8 mouse cellular contexts compared by ENCODE assay signal in the genomic region with DNA sequence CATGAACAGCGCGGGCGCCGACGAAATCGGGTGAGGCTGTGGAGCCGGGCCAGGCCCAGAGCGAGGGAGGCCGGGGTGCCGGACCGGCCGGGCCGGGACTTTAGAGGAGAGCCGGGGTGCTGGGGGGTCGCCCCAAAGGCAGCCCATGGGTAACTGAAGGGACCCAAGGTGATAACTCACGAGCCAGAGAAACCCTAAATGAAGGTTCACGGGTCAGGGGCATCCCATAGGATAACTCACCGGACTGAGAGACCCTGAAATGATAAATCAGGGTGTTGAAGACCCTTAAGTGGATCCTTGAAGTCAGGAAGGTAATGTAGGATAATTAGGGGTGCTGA. TPM values are rescaled to one million over a fixed set of nuclear protein-coding genes. Genes with fewer than 3 reads are reported as not detected.
DNase-seq lines count a peak whose midpoint lies in the region; ATAC-seq and TF ChIP-seq lines count a peak whose summit lies in the region.

No protein-coding gene starts in this region.

- TF ChIP-seq EP300 in liver, postnatal 0 days (IDR thresholded peaks at IDR 0.05; ENCODE audit: low read depth): no peak

- peaks cover 23% of the 10 kb centered on the region for H3K36me3 ChIP-seq in heart, embryonic 12.5 days
- peaks cover 40% of the 10 kb centered on the region for H3K36me3 ChIP-seq in E14TG2a.4 (ENCODE audit: insufficient read depth, low read length)
- no peaks in the 10 kb centered on the region for H3K36me3 ChIP-seq in forebrain, embryonic 16.5 days (ENCODE audit: control insufficient read depth, insufficient read depth)
- H3K36me3 ChIP-seq in liver, postnatal 0 days (replicated peaks; ENCODE audit: insufficient read depth, low read length): peaks cover 13% of the 10 kb centered on the region

- intact Hi-C loops in left cerebral cortex, postnatal 36 days (cut with DNase I): no loop called here

- H3K4me1 ChIP-seq in heart, embryonic 12.5 days (replicated peaks): peaks cover 50% of the 10 kb centered on the region
- H3K4me1 ChIP-seq in E14TG2a.4 (replicated peaks; ENCODE audit: low read depth, low read length): peaks cover 68% of the 10 kb centered on the region
- peaks cover 60% of the 10 kb centered on the region for H3K4me1 ChIP-seq in forebrain, embryonic 16.5 days (replicated peaks; ENCODE audit: control insufficient read depth, insufficient read depth, low read length)
- H3K4me1 ChIP-seq in liver, postnatal 0 days (ENCODE audit: insufficient read depth): peaks cover 66% of the 10 kb centered on the region

- DNase-seq in heart, adult 9 months (ENCODE audit: low spot score in 2 of 2): no peak
- DNase-seq in liver, postnatal 0 days: no peak
- DNase-seq in left cerebral cortex, postnatal 36 days (ENCODE audit: low spot score in 2 of 2): no peak
- DNase-seq in left cerebral cortex, adult 18-20 months (ENCODE audit: low spot score in 2 of 2): no peak
- no peak for DNase-seq in adrenal gland, adult 8-10 months

- peak overlapping the region; percentile 93 for H3K4me2 ChIP-seq in heart, embryonic 12.5 days
- H3K4me2 ChIP-seq in forebrain, embryonic 16.5 days (ENCODE audit: low read length): peak overlapping the region; percentile 89
- peak overlapping the region; percentile 94 for H3K4me2 ChIP-seq in liver, postnatal 0 days (ENCODE audit: low read depth, low read length)

- TF ChIP-seq CTCF in E14TG2a.4 (conservative IDR thresholded peaks at IDR 0.05; ENCODE audit: low read length): no peak
- TF ChIP-seq CTCF in liver, postnatal 0 days (IDR thresholded peaks at IDR 0.05; ENCODE audit: low read depth): no peak

- no peak for ATAC-seq in heart, embryonic 12.5 days (ENCODE audit: insufficient number of reproducible peaks, low FRiP score)
- no peak for ATAC-seq in forebrain, embryonic 16.5 days
- no peak for ATAC-seq in liver, postnatal 0 days

- under 1% methylated on average over 18 of the region's 18 CpGs for whole genome bisulfite sequencing in heart, embryonic 12.5 days
- WGBS in forebrain, embryonic 16.5 days: under 1% methylated on average over 18 of the region's 18 CpGs
- under 1% methylated on average over 18 of the region's 18 CpGs for WGBS in liver, postnatal 0 days (ENCODE audit: insufficient replicate concordance)

- H3K4me3 ChIP-seq in heart, embryonic 12.5 days: peak overlapping the region; percentile 74
- H3K4me3 ChIP-seq in E14TG2a.4 (replicated peaks; ENCODE audit: low read length): peak overlapping the region; percentile 99
- peak overlapping the region; percentile 84 for H3K4me3 ChIP-seq in forebrain, embryonic 16.5 days (replicated peaks; ENCODE audit: low read length)
- H3K4me3 ChIP-seq in liver, postnatal 0 days (ENCODE audit: low read depth, low read length): peak overlapping the region; percentile 93

- peak overlapping the region; percentile 82 for H3K27ac ChIP-seq in heart, embryonic 12.5 days (ENCODE audit: poor library complexity, severe bottlenecking)
- H3K27ac ChIP-seq in forebrain, embryonic 16.5 days (ENCODE audit: low read length): peak overlapping the region; percentile 49; the same call in 1 of the 2 replicates
- peak overlapping the region; percentile 93 for H3K27ac ChIP-seq in liver, postnatal 0 days (ENCODE audit: low read depth)

- no peaks in the 10 kb centered on the region for H3K9me3 ChIP-seq in heart, embryonic 12.5 days (replicated peaks)
- H3K9me3 ChIP-seq in E14TG2a.4 (ENCODE audit: low read length): no peaks in the 10 kb centered on the region
- H3K9me3 ChIP-seq in forebrain, embryonic 16.5 days (ENCODE audit: control insufficient read depth, low read length): no peaks in the 10 kb centered on the region
- H3K9me3 ChIP-seq in liver, postnatal 0 days (ENCODE audit: low read length): no peaks in the 10 kb centered on the region

- peak overlapping the region; percentile 98 for H3K9ac ChIP-seq in heart, embryonic 12.5 days
- H3K9ac ChIP-seq in forebrain, embryonic 16.5 days (replicated peaks; ENCODE audit: low read depth, low read length): peak overlapping the region; percentile 98
- peak overlapping the region; percentile 98 for H3K9ac ChIP-seq in liver, postnatal 0 days (replicated peaks)

- no peaks in the 10 kb centered on the region for H3K27me3 ChIP-seq in heart, embryonic 12.5 days (replicated peaks)
- peaks cover 6% of the 10 kb centered on the region for H3K27me3 ChIP-seq in E14TG2a.4 (ENCODE audit: insufficient read depth, low read length)
- no peaks in the 10 kb centered on the region for H3K27me3 ChIP-seq in forebrain, embryonic 16.5 days (replicated peaks; ENCODE audit: control insufficient read depth, insufficient read depth, low read length)
- H3K27me3 ChIP-seq in liver, postnatal 0 days (ENCODE audit: insufficient read depth, low read length): no peaks in the 10 kb centered on the region

RNA-seq across cellular contexts. Expression of a gene that starts 3.8 kb away (rescaled TPM):
- 37.4 and 41.9 TPM in 2 replicates for polyA plus RNA-seq in heart, embryonic 12.5 days (2016; fragmentation: Nextera tagmentation; extraction: Ambion mirVana)
- polyA plus RNA-seq in forebrain, embryonic 16.5 days (2015; fragmentation: Nextera tagmentation; extraction: Ambion mirVana): 61.3 and 61.8 TPM in 2 replicates
- polyA plus RNA-seq in liver, postnatal 0 days (2015; fragmentation: Nextera tagmentation; extraction: Ambion mirVana): 19.5 and 21.8 TPM in 2 replicates
- total RNA-seq in left cerebral cortex, postnatal 36 days (2021): 10 to 100 TPM; 71.7 to 99.0 TPM
- 10 to 100 TPM; 75.6 to 81.7 TPM for total RNA-seq in left cerebral cortex, adult 18-20 months (2021)
- total RNA-seq in adrenal gland, adult 8-10 months (2022): 100 to 1,000 TPM in 2 of 4 experiments, 10 to 100 TPM in 2; 72.3 to 125 (median 90.3) TPM

RNA-seq across cellular contexts. Expression of a gene that starts 4.3 kb away (rescaled TPM):
- polyA plus RNA-seq in heart, embryonic 12.5 days (2016; fragmentation: Nextera tagmentation; extraction: Ambion mirVana): 55.5 and 58.9 TPM in 2 replicates
- 22.7 and 24.6 TPM in 2 replicates for polyA plus RNA-seq in forebrain, embryonic 16.5 days (2015; fragmentation: Nextera tagmentation; extraction: Ambion mirVana)
- 93.9 and 101 TPM in 2 replicates for polyA plus RNA-seq in liver, postnatal 0 days (2015; fragmentation: Nextera tagmentation; extraction: Ambion mirVana)
- total RNA-seq in left cerebral cortex, postnatal 36 days (2021): 10 to 100 TPM; 22.5 to 43.9 TPM
- 10 to 100 TPM; 16.2 to 21.2 TPM for total RNA-seq in left cerebral cortex, adult 18-20 months (2021)
- total RNA-seq in adrenal gland, adult 8-10 months (2022): 100 to 1,000 TPM; 238 to 291 (median 243) TPM

RNA-seq across cellular contexts. Expression of a gene that starts 16.2 kb away (rescaled TPM):
- 438 and 454 TPM in 2 replicates for polyA plus RNA-seq in heart, embryonic 12.5 days (2016; fragmentation: Nextera tagmentation; extraction: Ambion mirVana)
- 236 and 272 TPM in 2 replicates for polyA plus RNA-seq in forebrain, embryonic 16.5 days (2015; fragmentation: Nextera tagmentation; extraction: Ambion mirVana)
- polyA plus RNA-seq in liver, postnatal 0 days (2015; fragmentation: Nextera tagmentation; extraction: Ambion mirVana): 313 and 321 TPM in 2 replicates
- total RNA-seq in left cerebral cortex, postnatal 36 days (2021): 100 to 1,000 TPM; 185 to 213 TPM
- 100 to 1,000 TPM; 219 to 232 TPM for total RNA-seq in left cerebral cortex, adult 18-20 months (2021)
- 100 to 1,000 TPM; 192 to 257 (median 232) TPM for total RNA-seq in adrenal gland, adult 8-10 months (2022)

RNA-seq across cellular contexts. Expression of a gene that starts 27.1 kb away (rescaled TPM):
- 577 and 591 TPM in 2 replicates for polyA plus RNA-seq in heart, embryonic 12.5 days (2016; fragmentation: Nextera tagmentation; extraction: Ambion mirVana)
- 531 and 538 TPM in 2 replicates for polyA plus RNA-seq in forebrain, embryonic 16.5 days (2015; fragmentation: Nextera tagmentation; extraction: Ambion mirVana)
- 453 and 466 TPM in 2 replicates for polyA plus RNA-seq in liver, postnatal 0 days (2015; fragmentation: Nextera tagmentation; extraction: Ambion mirVana)
- 100 to 1,000 TPM; 799 to 946 TPM for total RNA-seq in left cerebral cortex, postnatal 36 days (2021)
- total RNA-seq in left cerebral cortex, adult 18-20 months (2021): 1,000 to 10,000 TPM in 1 of 2 experiments, 100 to 1,000 TPM in 1; 965 to 1,061 TPM
- 1,000 to 10,000 TPM; 1,106 to 1,181 (median 1,155) TPM for total RNA-seq in adrenal gland, adult 8-10 months (2022)

RNA-seq across cellular contexts. Expression of a gene that starts 30.7 kb away (rescaled TPM):
- polyA plus RNA-seq in heart, embryonic 12.5 days (2016; fragmentation: Nextera tagmentation; extraction: Ambion mirVana): 0.89 and 1.4 TPM in 2 replicates
- 222 and 234 TPM in 2 replicates for polyA plus RNA-seq in forebrain, embryonic 16.5 days (2015; fragmentation: Nextera tagmentation; extraction: Ambion mirVana)
- polyA plus RNA-seq in liver, postnatal 0 days (2015; fragmentation: Nextera tagmentation; extraction: Ambion mirVana): 0.05 and 0.20 TPM in 2 replicates
- 100 to 1,000 TPM; 105 to 116 TPM for total RNA-seq in left cerebral cortex, postnatal 36 days (2021)
- total RNA-seq in left cerebral cortex, adult 18-20 months (2021): 100 to 1,000 TPM; 106 to 109 TPM
- 1 to 10 TPM; 1.5 to 6.8 (median 4.3) TPM for total RNA-seq in adrenal gland, adult 8-10 months (2022)

Comparison
In these comparisons a context has a peak if more than half of its experiments do, and no peak if none do; other contexts are left out.
1. RNA of a gene that starts 4.3 kb away (total RNA-seq): 238 to 291 TPM in adrenal gland, adult 8-10 months; 22.5 to 43.9 TPM in left cerebral cortex, postnatal 36 days and 16.2 to 21.2 TPM in left cerebral cortex, adult 18-20 months; every median in the first group is over 4 times any median in the second.
2. Peak in every context shown above with its lines, with median percentiles within 50 percentile points of each other: H3K27ac ChIP-seq, H3K4me2 ChIP-seq, H3K4me3 ChIP-seq and H3K9ac ChIP-seq.